Mouse (Mus musculus) CH12.LX (cell line): Measurements from ENCODE around the gene Nubpl. TPM values are rescaled to one million over a fixed set of nuclear protein-coding genes. Genes with fewer than 3 reads are reported as not detected.

Experiments used
- DNase-seq: peaks from one replicate; pipeline ENCODE4 v3.0.0-alpha.2; 2013; ENCODE audit errors: extremely low read depth
- H3K27ac ChIP-seq: 2 replicates; pipeline ENCODE4 v1.5.1; 2012; ENCODE audit warnings: low read depth, mild to moderate bottlenecking, control low read depth, moderate library complexity; ENCODE audit not compliant: insufficient read depth
- H3K27me3 ChIP-seq: replicated peaks from 2 replicates; pipeline ENCODE3; 2012; ENCODE audit warnings: inconsistent platforms
- H3K36me3 ChIP-seq, 2 experiments: replicated peaks in 1 of 2; 2 replicates each; pipeline versions ENCODE3 to v1.6.1; 2012; ENCODE audit warnings: inconsistent platforms in 1 of 2, low read length in 1 of 2, mild to moderate bottlenecking in 1 of 2, mixed read lengths in 1 of 2, moderate library complexity in 1 of 2; ENCODE audit not compliant: control insufficient read depth in 1 of 2, insufficient read depth in 1 of 2
- H3K4me1 ChIP-seq, 2 experiments: 2 replicates each; pipeline ENCODE4 v1.6.1; 2012; ENCODE audit warnings: inconsistent platforms in 1 of 2, moderate library complexity in 1 of 2; ENCODE audit not compliant: insufficient read depth in 2 of 2, control insufficient read depth in 1 of 2
- H3K4me2 ChIP-seq: 2 replicates; pipeline ENCODE4 v1.6.1; 2012; ENCODE audit warnings: low read depth, mild to moderate bottlenecking, control low read depth; ENCODE audit not compliant: poor library complexity, insufficient read depth, severe bottlenecking
- H3K4me3 ChIP-seq, 3 experiments: fragments of 150-350 bp in 1 of 3; sonication (generic) in 1 of 3; replicated peaks in 1 of 3; 2 replicates each; pipeline versions ENCODE3 to v1.5.1; 2011 to 2012; ENCODE audit warnings: low read depth in 2 of 3, low read length in 2 of 3, mild to moderate bottlenecking in 2 of 3, moderate library complexity in 2 of 3, control low read depth in 1 of 3, improper control_type of control experiment in 1 of 3, inconsistent platforms in 1 of 3, mixed read lengths in 1 of 3; ENCODE audit not compliant: poor library complexity in 1 of 3
- H3K79me2 ChIP-seq: replicated peaks from 2 replicates; pipeline ENCODE4 v1.6.1; 2012; ENCODE audit warnings: mild to moderate bottlenecking, moderate library complexity; ENCODE audit not compliant: control insufficient read depth, poor library complexity, insufficient read depth, severe bottlenecking; ENCODE audit errors: extremely low read depth
- H3K9ac ChIP-seq: 2 replicates; pipeline ENCODE4 v1.6.1; 2012; ENCODE audit warnings: low read depth, mild to moderate bottlenecking, control low read depth, moderate library complexity; ENCODE audit not compliant: insufficient read depth
- H3K9me3 ChIP-seq: replicated peaks from 2 replicates; pipeline ENCODE3; 2012; ENCODE audit warnings: low read length, inconsistent platforms, mixed read lengths
- CTCF ChIP-seq, 2 experiments: IDR thresholded peaks in 1 of 2; conservative IDR thresholded peaks in 1 of 2; 2 replicates each; pipeline ENCODE4 v1.5.1; 2011 to 2012; ENCODE audit warnings: low read depth in 2 of 2, low read length in 2 of 2, improper control_type of control experiment in 1 of 2, inconsistent platforms in 1 of 2, mild to moderate bottlenecking in 1 of 2, moderate library complexity in 1 of 2
- E2F4 ChIP-seq: IDR thresholded peaks from 2 replicates; pipeline ENCODE4 v1.6.1; 2011; ENCODE audit warnings: low read depth, low read length, improper control_type of control experiment; ENCODE audit not compliant: insufficient replicate concordance
- EP300 ChIP-seq: IDR thresholded peaks from 2 replicates; pipeline ENCODE4 v1.6.1; 2011; ENCODE audit warnings: low read length, improper control_type of control experiment
- ETS1 ChIP-seq: conservative IDR thresholded peaks from 2 replicates; pipeline ENCODE4 v1.6.1; 2012; ENCODE audit warnings: low read depth, mild to moderate bottlenecking, inconsistent platforms, low read length, improper control_type of control experiment, moderate library complexity
- GABPA ChIP-seq: IDR thresholded peaks from 2 replicates; pipeline ENCODE4 v1.6.1; 2012; ENCODE audit warnings: low read depth, low read length, improper control_type of control experiment, inconsistent platforms; ENCODE audit not compliant: insufficient replicate concordance
- HCFC1 ChIP-seq: IDR thresholded peaks from 2 replicates; pipeline ENCODE4 v1.6.1; 2012; ENCODE audit warnings: low read depth, mild to moderate bottlenecking, inconsistent platforms, low read length, improper control_type of control experiment
- IRF4 ChIP-seq: IDR thresholded peaks from 2 replicates; pipeline ENCODE4 v1.6.1; 2014; ENCODE audit warnings: low read depth, mild to moderate bottlenecking, inconsistent platforms, low read length, improper control_type of control experiment
- JUN ChIP-seq: IDR thresholded peaks from 2 replicates; pipeline ENCODE4 v1.6.1; 2011; ENCODE audit warnings: low read depth, mild to moderate bottlenecking, low read length, improper control_type of control experiment, moderate library complexity; ENCODE audit not compliant: insufficient read depth
- JUND ChIP-seq: conservative IDR thresholded peaks from 2 replicates; pipeline ENCODE4 v1.6.1; 2011; ENCODE audit warnings: low read depth, low read length, improper control_type of control experiment
- KAT2A ChIP-seq: IDR thresholded peaks from 2 replicates; pipeline ENCODE4 v1.6.1; 2012; ENCODE audit warnings: low read length, improper control_type of control experiment, inconsistent platforms; ENCODE audit not compliant: insufficient replicate concordance
- MAFK ChIP-seq: IDR thresholded peaks from 2 replicates; pipeline ENCODE4 v1.6.1; 2011; ENCODE audit warnings: low read length, improper control_type of control experiment; ENCODE audit not compliant: insufficient replicate concordance
- MAZ ChIP-seq: IDR thresholded peaks from 2 replicates; pipeline ENCODE4 v1.6.1; 2012; ENCODE audit warnings: low read depth, mild to moderate bottlenecking, inconsistent platforms, low read length, improper control_type of control experiment, moderate library complexity
- MEF2A ChIP-seq: IDR thresholded peaks from 2 replicates; pipeline ENCODE4 v1.6.1; 2014; ENCODE audit warnings: low read depth, mild to moderate bottlenecking, inconsistent platforms, low read length, improper control_type of control experiment, borderline replicate concordance
- MXI1 ChIP-seq: IDR thresholded peaks from 2 replicates; pipeline ENCODE4 v1.6.1; 2011; ENCODE audit warnings: mild to moderate bottlenecking, low read depth, low read length, improper control_type of control experiment
- NELFE ChIP-seq: IDR thresholded peaks from 2 replicates; pipeline ENCODE4 v1.6.1; 2011; ENCODE audit warnings: low read depth, low read length, improper control_type of control experiment
- POLR2A ChIP-seq: IDR thresholded peaks from 2 replicates; pipeline ENCODE4 v1.6.1; 2011; ENCODE audit warnings: low read depth, mild to moderate bottlenecking, improper control_type of control experiment, low read length
- SIN3A ChIP-seq: IDR thresholded peaks from 2 replicates; pipeline ENCODE4 v1.6.1; 2012; ENCODE audit warnings: low read length, improper control_type of control experiment, inconsistent platforms
- SMC3 ChIP-seq: IDR thresholded peaks from 2 replicates; pipeline ENCODE4 v1.6.1; 2011; ENCODE audit warnings: low read depth, low read length, improper control_type of control experiment
- TBP ChIP-seq: conservative IDR thresholded peaks from 2 replicates; pipeline ENCODE4 v1.6.1; 2011; ENCODE audit warnings: low read depth, low read length, improper control_type of control experiment
- TCF12 ChIP-seq: IDR thresholded peaks from 2 replicates; pipeline ENCODE4 v1.6.1; 2014; ENCODE audit warnings: low read depth, mild to moderate bottlenecking, inconsistent platforms, low read length, improper control_type of control experiment
- UBTF ChIP-seq: IDR thresholded peaks from 2 replicates; pipeline ENCODE4 v1.6.1; 2012; ENCODE audit warnings: low read depth, mild to moderate bottlenecking, inconsistent platforms, low read length, improper control_type of control experiment, moderate library complexity
- USF1 ChIP-seq: IDR thresholded peaks from 2 replicates; pipeline ENCODE4 v1.6.1; 2014; ENCODE audit warnings: low read depth, mild to moderate bottlenecking, inconsistent platforms, low read length, improper control_type of control experiment
- ZC3H11A ChIP-seq: IDR thresholded peaks from 2 replicates; pipeline ENCODE4 v1.6.1; 2012; ENCODE audit warnings: low read depth, mild to moderate bottlenecking, inconsistent platforms, low read length, improper control_type of control experiment
- ZKSCAN1 ChIP-seq: IDR thresholded peaks from 2 replicates; pipeline ENCODE4 v1.6.1; 2012; ENCODE audit warnings: low read depth, inconsistent platforms, low read length, improper control_type of control experiment, borderline replicate concordance
- ZMIZ1 ChIP-seq: IDR thresholded peaks from 2 replicates; pipeline ENCODE4 v1.6.1; 2012; ENCODE audit warnings: low read depth, mild to moderate bottlenecking, inconsistent platforms, low read length, improper control_type of control experiment
- ZNF384 ChIP-seq: IDR thresholded peaks from 2 replicates; pipeline ENCODE4 v1.6.1; 2012; ENCODE audit warnings: low read depth, low read length, improper control_type of control experiment, inconsistent platforms
- dilution Hi-C: fragments of 300-500 bp; cut with MboI; formaldehyde crosslinking; loops from 2 replicates; pipeline ENCODE4 v1.14.3; 2020; ENCODE audit warnings: low sequenced_read_pairs; ENCODE audit not compliant: extremely low pct_unique_long_range_greater_than_20kb, extremely low pct_ligation_motif_present
- in situ Hi-C: fragments of 300-500 bp; cut with MboI; formaldehyde crosslinking; loops from 3 replicates; pipeline ENCODE4 v1.14.3; 2019; ENCODE audit warnings: low sequenced_read_pairs, low pct_ligation_motif_present, low pct_unique_long_range_greater_than_20kb, mixed read lengths
- polyA plus RNA-seq: library from polyadenylated mRNA; unstranded; fragments of >175 nt; gene quantifications from 2 replicates; pipeline ENCODE4 v1.2.1, GENCODE M21; 2012; ENCODE audit warnings: low read depth; ENCODE audit not compliant: insufficient read length
- total RNA-seq, 2 experiments: library from RNA; depleted of rRNA; stranded (reverse); fragments of 300-350 nt in 1 of 2; fragments of >200 nt in 1 of 2; gene quantifications; 2 replicates each; pipeline ENCODE4 v1.2.3; 2012 to 2014

Nubpl gene
- total and polyA plus RNA-seq, 3 experiments: 9.5 to 11.8 (median 11.1) TPM

- TF ChIP-seq E2F4: no peak
- TF ChIP-seq, all 38 proteins: peak for 0
Measured at GRCm38 (mm10) chr12:52138296-52138695, 40.8 kb downstream of the Nubpl start (continued).

- Histone ChIP-seq H3K36me3 (peaks cover 0 to 13% of the 10 kb centered on the region in 2 experiments), H3K9ac (no peak overlapping the region), H3K27me3 (no peaks in the 10 kb centered on the region), H3K79me2 (no peaks in the 10 kb centered on the region), H3K9me3 (peaks cover 2% of the 10 kb centered on the region), H3K4me2 (no peak overlapping the region), H3K27ac (no peak overlapping the region), H3K4me3 (no peak overlapping the region), H3K4me1 (peaks cover 4 to 11% of the 10 kb centered on the region in 2 experiments; a peak in 1 of 4 replicates)
- DNase-seq: no peak
- TF ChIP-seq ZC3H11A (no peak), SIN3A (no peak), ZKSCAN1 (no peak), MEF2A (no peak), UBTF (no peak), USF1 (no peak), GABPA (no peak), CTCF (conservative IDR thresholded peaks at IDR 0.05 in 1 of 2, IDR thresholded peaks at IDR 0.05 in 1 of 2; ENCODE audit: low read depth in 2 of 2, low read length in 2 of 2) (no peak), POLR2A (no peak), KAT2A (no peak), IRF4 (no peak), MXI1 (no peak), EP300 (no peak), MAZ (no peak), MAFK (no peak), ZMIZ1 (no peak), TCF12 (no peak), E2F4 (no peak), ZNF384 (no peak)
- dilution Hi-C loops: no loop called here
- in situ Hi-C loops: no loop called here
Measured at GRCm38 (mm10) chr12:52146639-52147038, 49.1 kb downstream of the Nubpl start.

- no peak for DNase-seq
- Histone ChIP-seq H3K4me3 (no peak overlapping the region), H3K79me2 (no peaks in the 10 kb centered on the region), H3K9me3 (no peaks in the 10 kb centered on the region), H3K27ac (no peak overlapping the region), H3K36me3 (peaks cover 0 to 10% of the 10 kb centered on the region in 2 experiments), H3K9ac (no peak overlapping the region), H3K4me2 (no peak overlapping the region), H3K27me3 (no peaks in the 10 kb centered on the region), H3K4me1 (peaks cover 0 to 11% of the 10 kb centered on the region in 2 experiments; a peak in 1 of 4 replicates)
- in situ Hi-C loops: no loop called here
- TF ChIP-seq POLR2A (no peak), JUN (no peak), HCFC1 (no peak), SMC3 (no peak), JUND (no peak), EP300 (no peak), ETS1 (no peak), UBTF (no peak), MEF2A (no peak), NELFE (no peak), TCF12 (no peak), TBP (no peak)
- dilution Hi-C loops: no loop called here
Measured at GRCm38 (mm10) chr12:52149448-52149847, 51.9 kb downstream of the Nubpl start.
